ENCODE assay signal across 7 mouse cellular contexts in the genomic region with DNA sequence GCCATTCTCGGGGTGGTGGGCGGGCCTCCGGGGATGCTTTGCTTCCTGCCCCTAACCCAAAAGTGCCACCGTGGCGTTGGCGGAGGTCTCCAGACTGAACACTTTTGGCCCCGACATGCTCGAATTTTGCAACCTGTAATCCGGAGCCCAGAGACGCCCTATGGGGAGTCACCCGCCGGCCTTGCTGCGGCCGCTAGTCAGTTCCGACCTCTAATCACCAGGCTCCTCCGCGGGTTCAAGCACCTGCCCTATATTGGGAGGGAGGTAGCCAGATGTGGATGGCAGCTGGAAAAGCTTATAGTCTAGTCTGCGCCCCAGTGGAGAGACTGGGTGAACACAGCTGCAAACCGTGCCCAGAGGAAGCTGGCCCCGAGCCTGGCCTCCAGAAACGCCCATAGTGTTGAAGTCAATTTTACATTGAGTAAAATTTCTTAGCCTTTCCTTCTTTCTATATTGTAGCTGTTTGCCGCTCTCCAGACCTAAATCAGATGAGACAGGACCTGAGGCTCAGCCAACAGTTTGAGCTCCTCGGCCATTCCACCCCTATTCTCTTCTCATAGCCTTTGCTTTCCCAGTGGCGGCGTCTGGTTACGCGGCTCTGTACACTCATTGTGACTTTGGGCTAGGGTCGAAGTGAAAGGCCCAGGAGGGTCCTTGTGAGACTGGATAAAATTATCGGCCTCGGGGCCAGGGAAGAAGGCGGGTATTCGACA. TPM values are rescaled to one million over a fixed set of nuclear protein-coding genes. Genes with fewer than 3 reads are reported as not detected.
DNase-seq lines count a peak whose midpoint lies in the region; ATAC-seq and TF ChIP-seq lines count a peak whose summit lies in the region.

No protein-coding gene starts in this region.

- H3K4me3 ChIP-seq in embryonic facial prominence, embryonic 10.5 days: peak overlapping the region; percentile 63
- peak overlapping the region; percentile 58 for H3K4me3 ChIP-seq in liver, postnatal 0 days (ENCODE audit: low read depth, low read length)
- peak overlapping the region; percentile 75 for H3K4me3 ChIP-seq in stomach, postnatal 0 days (ENCODE audit: low read depth, low read length)

- peak overlapping the region; percentile 88 for H3K27ac ChIP-seq in embryonic facial prominence, embryonic 10.5 days (replicated peaks)
- peak overlapping the region; percentile 89 for H3K27ac ChIP-seq in liver, postnatal 0 days (ENCODE audit: low read depth)
- peak overlapping the region; percentile 98 for H3K27ac ChIP-seq in stomach, postnatal 0 days (replicated peaks)

- peak overlapping the region; percentile 77 for H3K9ac ChIP-seq in liver, postnatal 0 days (replicated peaks)
- peak overlapping the region; percentile 94 for H3K9ac ChIP-seq in stomach, postnatal 0 days (ENCODE audit: low read length)

- 0 out of 2 replicates have a peak, but pooled peaks have one; percentile 16 for TF ChIP-seq CTCF in liver, postnatal 0 days (IDR thresholded peaks at IDR 0.05; ENCODE audit: low read depth)
- peak; percentile 21; the same call in 1 of the 2 replicates for TF ChIP-seq CTCF in stomach, postnatal 0 days (IDR thresholded peaks at IDR 0.05; ENCODE audit: low read depth)

- no peaks in the 10 kb centered on the region for H3K9me3 ChIP-seq in embryonic facial prominence, embryonic 10.5 days
- H3K9me3 ChIP-seq in liver, postnatal 0 days (ENCODE audit: low read length): no peaks in the 10 kb centered on the region
- no peaks in the 10 kb centered on the region for H3K9me3 ChIP-seq in stomach, postnatal 0 days (ENCODE audit: control insufficient read depth, low read length)

- H3K4me2 ChIP-seq in liver, postnatal 0 days (ENCODE audit: low read depth, low read length): peak overlapping the region; percentile 91
- peak overlapping the region; percentile 95 for H3K4me2 ChIP-seq in stomach, postnatal 0 days (replicated peaks; ENCODE audit: low read depth)

- ATAC-seq in liver, postnatal 0 days: peak; percentile 58
- ATAC-seq in stomach, postnatal 0 days (ENCODE audit: low FRiP score, low TSS enrichment): peak; percentile 33

- no peaks in the 10 kb centered on the region for H3K36me3 ChIP-seq in embryonic facial prominence, embryonic 10.5 days (replicated peaks)
- H3K36me3 ChIP-seq in liver, postnatal 0 days (replicated peaks; ENCODE audit: insufficient read depth, low read length): no peaks in the 10 kb centered on the region
- no peaks in the 10 kb centered on the region for H3K36me3 ChIP-seq in stomach, postnatal 0 days (ENCODE audit: control insufficient read depth, insufficient read depth, low read length)

- no peak for TF ChIP-seq EP300 in liver, postnatal 0 days (IDR thresholded peaks at IDR 0.05; ENCODE audit: low read depth)
- no peak for TF ChIP-seq EP300 in stomach, postnatal 0 days (optimal IDR thresholded peaks at IDR 0.05)

- under 1% methylated on average over 32 of the region's 32 CpGs for WGBS in embryonic facial prominence, embryonic 10.5 days
- WGBS in liver, postnatal 0 days (ENCODE audit: insufficient replicate concordance): 1% methylated on average over 32 of the region's 32 CpGs
- 1% methylated on average over 32 of the region's 32 CpGs for WGBS in stomach, postnatal 0 days

- H3K4me1 ChIP-seq in embryonic facial prominence, embryonic 10.5 days: peaks cover 63% of the 10 kb centered on the region
- peaks cover 34% of the 10 kb centered on the region for H3K4me1 ChIP-seq in liver, postnatal 0 days (ENCODE audit: insufficient read depth)
- peaks cover 17% of the 10 kb centered on the region for H3K4me1 ChIP-seq in stomach, postnatal 0 days (replicated peaks; ENCODE audit: control insufficient read depth, insufficient read depth)

- peak; percentile 29 for DNase-seq in thymus, postnatal 14 days
- no peak for DNase-seq in thymus, postnatal 25 days
- DNase-seq in embryonic facial prominence, embryonic 10.5 days (ENCODE audit: low spot score): peak; percentile 48
- peak; percentile 47 for DNase-seq in heart, postnatal 4 days
- DNase-seq in liver, postnatal 0 days: peak; percentile 26
- DNase-seq in stomach, postnatal 0 days (ENCODE audit: low spot score): no peak
- DNase-seq in layer of hippocampus, postnatal 36 days: no peak

- peaks cover 87% of the 10 kb centered on the region for H3K27me3 ChIP-seq in embryonic facial prominence, embryonic 10.5 days (replicated peaks; ENCODE audit: low read depth, poor library complexity, severe bottlenecking)
- peaks cover 45% of the 10 kb centered on the region for H3K27me3 ChIP-seq in liver, postnatal 0 days (ENCODE audit: insufficient read depth, low read length)
- peaks cover 14% of the 10 kb centered on the region; the same call in 1 of the 2 replicates for H3K27me3 ChIP-seq in stomach, postnatal 0 days (ENCODE audit: control insufficient read depth, insufficient read depth, low read length)

RNA-seq across cellular contexts. Expression of a gene that starts 0.4 kb away (rescaled TPM):
- polyA plus RNA-seq in embryonic facial prominence, embryonic 10.5 days (2016; fragmentation: Nextera tagmentation; extraction: Ambion mirVana): 3.7 and 6.7 TPM in 2 replicates
- total RNA-seq in heart, postnatal 4 days (2021): 1 to 10 TPM; 5.1 to 6.2 TPM
- 0.30 and 0.38 TPM in 2 replicates for polyA plus RNA-seq in liver, postnatal 0 days (2015; fragmentation: Nextera tagmentation; extraction: Ambion mirVana)
- 3.0 and 3.8 TPM in 2 replicates for polyA plus RNA-seq in stomach, postnatal 0 days (2015; fragmentation: Nextera tagmentation; extraction: Ambion mirVana)
- total RNA-seq in layer of hippocampus, postnatal 36 days (2021): 1 to 10 TPM; 1.2 to 1.6 TPM

RNA-seq across cellular contexts. Expression of a gene that starts 28.2 kb away (rescaled TPM):
- 7.7 and 9.8 TPM in 2 replicates for polyA plus RNA-seq in embryonic facial prominence, embryonic 10.5 days (2016; fragmentation: Nextera tagmentation; extraction: Ambion mirVana)
- total RNA-seq in heart, postnatal 4 days (2021): 10 to 100 TPM; 26.3 to 27.2 TPM
- polyA plus RNA-seq in liver, postnatal 0 days (2015; fragmentation: Nextera tagmentation; extraction: Ambion mirVana): 2.5 and 2.8 TPM in 2 replicates
- 26.7 and 29.7 TPM in 2 replicates for polyA plus RNA-seq in stomach, postnatal 0 days (2015; fragmentation: Nextera tagmentation; extraction: Ambion mirVana)
- 10 to 100 TPM; 82.4 to 91.5 TPM for total RNA-seq in layer of hippocampus, postnatal 36 days (2021)

RNA-seq across cellular contexts. Expression of a gene that starts 30.0 kb away (rescaled TPM):
- polyA plus RNA-seq in embryonic facial prominence, embryonic 10.5 days (2016; fragmentation: Nextera tagmentation; extraction: Ambion mirVana): 0.27 and 0.65 TPM in 2 replicates
- not detected for total RNA-seq in heart, postnatal 4 days (2021)
- not detected in 2 replicates for polyA plus RNA-seq in liver, postnatal 0 days (2015; fragmentation: Nextera tagmentation; extraction: Ambion mirVana)
- 0.33 TPM in 2 replicates for polyA plus RNA-seq in stomach, postnatal 0 days (2015; fragmentation: Nextera tagmentation; extraction: Ambion mirVana)
- total RNA-seq in layer of hippocampus, postnatal 36 days (2021): 1 to 10 TPM; 2.2 to 3.4 TPM

Comparison
In these comparisons a context has a peak if more than half of its experiments do, and no peak if none do; other contexts are left out.
1. DNase-seq: peak in thymus, postnatal 14 days (single experiment), embryonic facial prominence, embryonic 10.5 days (single experiment), heart, postnatal 4 days (single experiment) and liver, postnatal 0 days (single experiment); none in thymus, postnatal 25 days (single experiment), stomach, postnatal 0 days (single experiment) and layer of hippocampus, postnatal 36 days (0 of 2).
2. Peak in every context shown above with its lines, with median percentiles within 50 percentile points of each other: H3K27ac ChIP-seq and H3K4me3 ChIP-seq.